Mouse (Mus musculus) liver, postnatal 0 days (tissue): Measurements from ENCODE around the gene Htatip2. TPM values are rescaled to one million over a fixed set of nuclear protein-coding genes. Genes with fewer than 3 reads are reported as not detected.

Source experiments
- ATAC-seq: fragments of 200-750 bp; cut with Nextera tagmentation; 2 replicates; pipeline ENCODE4 v1.8.0; 2017; ENCODE audit warnings: mild to moderate bottlenecking, moderate library complexity
- DNase-seq: peaks from one replicate; pipeline ENCODE4 v3.0.0-alpha.2; 2016
- H3K27ac ChIP-seq: fragments of 300-500 bp; sonication (generic); 2 replicates; pipeline ENCODE4 v1.5.1; 2014; ENCODE audit warnings: antibody characterized with exemption, moderate library complexity, mild to moderate bottlenecking, low read depth
- H3K27me3 ChIP-seq: fragments of 300-500 bp; sonication (generic); 2 replicates; pipeline ENCODE4 v1.6.1; 2014; ENCODE audit warnings: low read length, control low read depth, mixed read lengths; ENCODE audit not compliant: insufficient read depth
- H3K36me3 ChIP-seq: fragments of 300-500 bp; sonication (generic); replicated peaks from 2 replicates; pipeline ENCODE4 v1.6.1; 2014; ENCODE audit warnings: mild to moderate bottlenecking, control low read depth, low read length, moderate library complexity, mixed read lengths; ENCODE audit not compliant: insufficient read depth
- H3K4me1 ChIP-seq: fragments of 300-500 bp; sonication (generic); 2 replicates; pipeline ENCODE4 v1.6.1; 2014; ENCODE audit warnings: antibody characterized with exemption, mild to moderate bottlenecking, control low read depth; ENCODE audit not compliant: insufficient read depth
- H3K4me2 ChIP-seq: fragments of 300-500 bp; sonication (generic); 2 replicates; pipeline ENCODE4 v1.6.1; 2014; ENCODE audit warnings: low read depth, mild to moderate bottlenecking, low read length, moderate library complexity, mixed read lengths
- H3K4me3 ChIP-seq: fragments of 300-500 bp; sonication (generic); 2 replicates; pipeline ENCODE4 v1.5.1; 2014; ENCODE audit warnings: low read depth, low read length
- H3K9ac ChIP-seq: fragments of 300-500 bp; sonication (generic); replicated peaks from 2 replicates; pipeline ENCODE4 v1.6.1; 2014; ENCODE audit warnings: mild to moderate bottlenecking, moderate library complexity
- H3K9me3 ChIP-seq: fragments of 300-500 bp; sonication (generic); 2 replicates; pipeline ENCODE4 v1.6.1; 2016; ENCODE audit warnings: mild to moderate bottlenecking, control low read depth, low read length, mixed read lengths
- CTCF ChIP-seq: sonication (generic); IDR thresholded peaks from 2 replicates; pipeline ENCODE4 v1.5.1; 2016; ENCODE audit warnings: antibody characterized with exemption, low read depth
- EP300 ChIP-seq: IDR thresholded peaks from 2 replicates; pipeline ENCODE4 v1.6.1; 2016; ENCODE audit warnings: antibody characterized with exemption, low read depth, mild to moderate bottlenecking
- WGBS: fragments of 180-500 bp; shearing (Covaris S2); extraction: QIAGEN DNeasy Blood & Tissue Kit; methylation state at CpG from one replicate; pipeline ENCODE4 v1.1.7; 2014; ENCODE audit not compliant: insufficient replicate concordance; 5-methylcytosine and 5-hydroxymethylcytosine counted together
- polyA plus RNA-seq: library from polyadenylated mRNA; unstranded; fragments of >200 nt; fragmentation: Nextera tagmentation; extraction: Ambion mirVana; gene quantifications from 2 replicates; pipeline ENCODE4 v1.2.1, GENCODE M21; 2015

Htatip2 gene
- polyA plus RNA-seq, 1 experiment from 2014 or later = 56.7 TPM

DNA sequence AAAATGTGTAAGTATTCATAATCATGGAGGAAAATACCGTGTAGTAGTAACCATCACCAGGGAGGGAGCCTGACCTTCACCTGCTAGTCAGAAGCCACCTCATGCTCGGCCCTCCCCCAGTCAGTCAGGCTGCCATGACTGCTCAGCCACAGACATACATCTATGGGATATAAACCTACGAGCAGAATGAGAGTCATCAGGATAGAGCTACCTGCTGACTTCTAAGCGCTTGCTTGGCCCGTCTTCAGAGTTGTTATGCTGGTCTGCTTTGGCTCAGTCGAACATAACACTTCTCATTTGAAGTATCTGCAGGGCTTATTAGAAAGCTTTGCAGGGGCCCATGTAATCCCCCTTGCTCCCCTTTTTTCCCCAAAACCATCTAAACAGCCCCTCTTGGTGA, 44.6 kb downstream of the Htatip2 start:
- H3K36me3 ChIP-seq = peaks cover 45% of the 10 kb centered on the region
- WGBS = 86% methylated on average over 6 of the region's 6 CpGs
- DNase-seq = no peak

GRCm38 (mm10) chr7:49804638-49805165, 45.8 kb downstream of the Htatip2 start:
- no peak for DNase-seq
- Histone ChIP-seq H3K36me3 (peaks cover 47% of the 10 kb centered on the region), H3K27me3 (no peaks in the 10 kb centered on the region), H3K9me3 (no peaks in the 10 kb centered on the region), H3K4me1 (peaks cover 4% of the 10 kb centered on the region; the same call in 1 of the 2 replicates), H3K27ac (no peak overlapping the region), H3K9ac (no peak overlapping the region), H3K4me3 (no peak overlapping the region), H3K4me2 (no peak overlapping the region)
- no peak for ATAC-seq
- 47% methylated on average over 5 of the region's 5 CpGs for WGBS
- no peak for TF ChIP-seq CTCF

More for the DNA sequence above, 44.6 kb downstream of the Htatip2 start:
- no peaks in the 10 kb centered on the region for H3K9me3 ChIP-seq
- no peak overlapping the region for H3K9ac ChIP-seq
- H3K4me3 ChIP-seq = no peak overlapping the region
- H3K27ac ChIP-seq = no peak overlapping the region
- no peak for ATAC-seq
- no peak overlapping the region for H3K4me2 ChIP-seq
- no peak for TF ChIP-seq CTCF
- no peak for TF ChIP-seq EP300
- no peaks in the 10 kb centered on the region for H3K27me3 ChIP-seq
- peaks cover 4% of the 10 kb centered on the region; the same call in 1 of the 2 replicates for H3K4me1 ChIP-seq

DNA sequence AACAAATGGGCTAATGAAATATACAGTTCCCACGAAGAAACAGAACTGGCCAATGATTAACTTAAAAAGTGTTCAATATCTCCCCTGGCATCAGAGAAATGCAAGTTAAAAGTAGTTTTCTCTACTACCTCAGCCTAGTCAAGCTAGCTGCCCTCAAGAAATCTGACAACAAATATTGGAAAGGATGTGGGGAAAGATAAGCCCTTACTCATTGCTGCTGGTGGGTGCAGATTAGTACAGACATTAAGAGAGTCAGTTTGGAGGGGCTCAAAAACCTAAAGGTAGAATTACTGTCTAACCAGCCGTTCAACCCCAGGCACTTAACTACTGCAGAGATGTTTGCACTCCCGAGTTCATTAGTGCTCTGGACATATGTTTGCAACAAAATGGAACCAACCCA, 46.7 kb downstream of the Htatip2 start:
- WGBS = 39% methylated on average over 3 of the region's 3 CpGs
- ATAC-seq = no peak

DNA sequence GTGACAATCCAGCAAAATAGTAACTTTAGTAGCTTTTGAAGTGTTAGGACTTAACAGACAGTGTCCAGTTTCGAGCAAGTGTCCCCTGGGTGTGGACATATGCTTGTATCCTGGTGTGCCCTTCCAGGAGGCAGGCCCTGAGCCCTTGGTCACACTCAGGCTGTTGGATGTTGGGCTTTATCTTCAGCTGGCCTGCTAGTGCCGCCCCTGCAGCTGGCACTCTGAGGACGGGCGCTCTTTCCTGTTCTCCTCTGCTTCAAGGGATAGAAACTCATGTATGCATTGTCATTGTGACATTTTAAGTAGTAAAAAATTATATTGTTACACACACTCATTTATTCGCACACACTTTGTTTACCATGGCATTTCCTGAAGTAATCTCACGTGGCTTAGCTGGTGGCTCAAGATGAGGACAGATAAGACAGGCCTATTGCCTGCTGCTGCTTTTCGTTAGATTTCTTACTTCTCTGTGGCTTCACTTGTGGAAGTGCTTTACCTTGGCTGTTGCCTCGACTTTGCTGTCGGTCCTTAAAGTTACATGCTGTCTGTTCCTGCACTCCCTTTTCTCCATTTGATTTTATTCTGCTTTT, 48.3 kb downstream of the Htatip2 start:
- TF ChIP-seq CTCF = no peak
- no peak for DNase-seq
- Histone ChIP-seq H3K27me3 (no peaks in the 10 kb centered on the region), H3K4me1 (peaks cover 4% of the 10 kb centered on the region; the same call in 1 of the 2 replicates), H3K4me2 (no peak overlapping the region), H3K4me3 (no peak overlapping the region), H3K36me3 (peaks cover 34% of the 10 kb centered on the region), H3K9ac (no peak overlapping the region), H3K9me3 (no peaks in the 10 kb centered on the region), H3K27ac (no peak overlapping the region)
- no peak for ATAC-seq
- 59% methylated on average over 9 of the region's 9 CpGs for WGBS

More for the DNA sequence above, 46.7 kb downstream of the Htatip2 start:
- Histone ChIP-seq H3K4me1 (peaks cover 4% of the 10 kb centered on the region; the same call in 1 of the 2 replicates), H3K4me2 (no peak overlapping the region), H3K27me3 (no peaks in the 10 kb centered on the region), H3K27ac (no peak overlapping the region), H3K9ac (no peak overlapping the region), H3K4me3 (no peak overlapping the region), H3K36me3 (peaks cover 40% of the 10 kb centered on the region), H3K9me3 (no peaks in the 10 kb centered on the region)
- no peak for DNase-seq
- TF ChIP-seq CTCF (no peak), EP300 (no peak)

- H3K27ac ChIP-seq = no peak overlapping the region
- no peak for TF ChIP-seq CTCF
- no peak for TF ChIP-seq EP300
- no peaks in the 10 kb centered on the region for H3K9me3 ChIP-seq
- H3K36me3 ChIP-seq = peaks cover 36% of the 10 kb centered on the region
- H3K27me3 ChIP-seq = no peaks in the 10 kb centered on the region
- no peak overlapping the region for H3K4me3 ChIP-seq
- no peak overlapping the region for H3K4me2 ChIP-seq
- no peak for DNase-seq
- no peak for ATAC-seq
- H3K9ac ChIP-seq = no peak overlapping the region
- WGBS = 86% methylated on average over 17 of the region's 17 CpGs
- peaks cover 4% of the 10 kb centered on the region; the same call in 1 of the 2 replicates for H3K4me1 ChIP-seq
Measured at GRCm38 (mm10) chr7:49807846-49808622, 49.1 kb downstream of the Htatip2 start.

DNA sequence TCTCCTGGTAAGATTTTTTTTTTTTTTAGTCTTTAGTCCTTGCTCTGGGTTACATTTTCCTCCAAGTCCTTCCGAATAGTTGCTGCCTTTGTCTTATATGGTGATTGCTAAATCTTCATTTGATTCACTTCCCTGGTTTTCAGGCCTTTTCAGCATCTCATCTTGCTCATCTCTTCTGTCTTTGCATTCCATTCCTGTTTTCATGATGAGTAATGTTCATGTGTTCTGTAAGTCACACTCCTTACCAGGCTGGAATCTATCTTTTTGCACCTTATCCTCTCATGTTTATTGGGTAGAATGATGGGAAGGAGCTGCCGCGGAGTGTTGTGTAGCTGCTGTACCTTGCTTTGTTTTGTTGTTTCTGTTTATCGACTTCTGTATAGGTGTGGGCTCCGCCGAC, 50.2 kb downstream of the Htatip2 start:
- Histone ChIP-seq H3K9ac (no peak overlapping the region), H3K27ac (no peak overlapping the region), H3K4me3 (no peak overlapping the region), H3K36me3 (peaks cover 29% of the 10 kb centered on the region), H3K9me3 (no peaks in the 10 kb centered on the region), H3K4me2 (no peak overlapping the region), H3K4me1 (peaks cover 4% of the 10 kb centered on the region; the same call in 1 of the 2 replicates), H3K27me3 (no peaks in the 10 kb centered on the region)
- 80% methylated on average over 6 of the region's 6 CpGs for WGBS
- DNase-seq (no peak), ATAC-seq (no peak)
- TF ChIP-seq CTCF (no peak), EP300 (no peak)
